Mouse (Mus musculus): Measurements from ENCODE around the gene Med10. TPM values are rescaled to one million over a fixed set of nuclear protein-coding genes. Genes with fewer than 3 reads are reported as not detected.

The Med10 gene
- 10 to 100 TPM; 19.7 to 22.9 TPM for total RNA-seq (2021)
- polyA plus RNA-seq (2012; rRNA removed): 19.3 and 19.7 TPM in 2 replicates
- long read RNA-seq, transcript Med10-201 (4 exons, 913 nt): major isoform, 19 of 20 reads
- long read RNA-seq, partial matches to known transcripts: 0 of 20 reads
- long read RNA-seq, other reads (novel, unspliced or antisense): 1 of 20 reads

DNA sequence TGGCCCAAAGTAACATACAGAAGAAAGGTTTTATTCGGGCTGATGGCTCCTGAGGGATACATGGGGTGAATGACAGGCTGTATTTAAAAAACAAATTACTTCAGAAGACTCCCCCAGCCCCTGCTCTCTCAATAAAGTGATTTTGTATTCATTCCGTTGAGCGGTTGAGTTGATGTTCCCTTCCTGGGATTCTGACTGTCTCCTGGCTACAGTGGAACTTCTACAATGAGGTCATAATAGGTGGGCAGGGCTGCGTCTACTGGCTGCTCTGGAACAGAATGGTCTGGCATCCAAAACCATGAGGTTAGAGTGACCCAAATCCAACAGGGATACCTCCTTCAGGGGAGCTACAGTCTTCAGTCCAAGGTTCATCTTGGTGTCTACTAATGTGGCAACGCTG is at the start of gene Med10:
Med10 (plus strand) TSS at position 301 of the 400 bp plus-strand sequence.
- Histone ChIP-seq H3K79me2 (replicated peaks; ENCODE audit: control insufficient read depth, insufficient read depth, low read length) (no peaks in the 10 kb centered on the region), H3K9ac (ENCODE audit: low read depth, low read length) (no peak within 1 kb of the TSS), H3K27me3 (ENCODE audit: control insufficient read depth, insufficient read depth, low read length) (no peaks in the 10 kb centered on the region), H3K27ac (no peak within 1 kb of the TSS), H3K4me1 (ENCODE audit: control insufficient read depth, insufficient read depth, low read length) (no peaks in the 10 kb centered on the region), H3K36me3 (ENCODE audit: control insufficient read depth, insufficient read depth, low read length) (no peaks in the 10 kb centered on the region), H3K4me3 (no peak within 1 kb of the TSS)
- intact Hi-C loops (cut with DNase I): no loop called here
- 74% methylated on average over 5 of the region's 5 CpGs for WGBS
- TF ChIP-seq EP300 (IDR thresholded peaks at IDR 0.05; ENCODE audit: insufficient read depth, low read depth, low read length): no peak
- TF ChIP-seq POLR2A (IDR thresholded peaks at IDR 0.05; ENCODE audit: insufficient read depth, low read depth, low read length): no peak
- no peak for TF ChIP-seq CTCF (IDR thresholded peaks at IDR 0.05)
- DNase-seq: no peak

DNA sequence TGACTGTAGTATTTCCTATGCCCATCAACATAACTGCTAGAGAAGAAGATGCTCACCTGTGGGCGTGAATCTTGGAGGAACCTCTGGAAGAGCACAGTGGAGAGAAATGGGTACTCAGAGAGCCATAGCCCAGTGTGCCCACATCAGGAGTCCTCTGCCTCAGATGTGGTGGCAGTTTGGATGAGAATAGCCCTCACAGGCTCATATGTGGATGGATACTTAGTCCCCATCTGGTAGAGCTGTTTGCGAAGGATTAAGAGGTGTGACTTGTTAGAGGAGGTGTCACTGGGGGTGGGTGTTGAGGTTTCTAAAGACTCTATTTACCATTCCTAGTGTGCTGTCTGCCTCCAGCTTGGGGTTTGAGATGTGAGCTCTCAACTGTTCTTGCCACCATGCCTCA is 49.3 kb upstream of the Med10 start:
- no peaks in the 10 kb centered on the region; the same call in 1 of the 2 replicates for H3K4me1 ChIP-seq (ENCODE audit: control insufficient read depth, insufficient read depth, low read length)
- H3K27me3 ChIP-seq (ENCODE audit: control insufficient read depth, insufficient read depth, low read length): no peaks in the 10 kb centered on the region
- H3K4me3 ChIP-seq: no peak overlapping the region
- no peak overlapping the region for H3K9ac ChIP-seq (ENCODE audit: low read depth, low read length)
- H3K36me3 ChIP-seq (ENCODE audit: control insufficient read depth, insufficient read depth, low read length): no peaks in the 10 kb centered on the region
- no peak overlapping the region for H3K27ac ChIP-seq
- intact Hi-C loops (cut with DNase I): no loop called here
- TF ChIP-seq POLR2A (IDR thresholded peaks at IDR 0.05; ENCODE audit: insufficient read depth, low read depth, low read length): no peak
- TF ChIP-seq EP300 (IDR thresholded peaks at IDR 0.05; ENCODE audit: insufficient read depth, low read depth, low read length): no peak
- TF ChIP-seq CTCF (IDR thresholded peaks at IDR 0.05): no peak
- no peak for DNase-seq
- 64% methylated on average over 2 of the region's 2 CpGs for WGBS
- no peaks in the 10 kb centered on the region for H3K79me2 ChIP-seq (replicated peaks; ENCODE audit: control insufficient read depth, insufficient read depth, low read length)

- intact Hi-C loops (cut with DNase I): no loop called here
- no peak for TF ChIP-seq CTCF (IDR thresholded peaks at IDR 0.05)
- no peak for TF ChIP-seq POLR2A (IDR thresholded peaks at IDR 0.05; ENCODE audit: insufficient read depth, low read depth, low read length)
- no peak for TF ChIP-seq EP300 (IDR thresholded peaks at IDR 0.05; ENCODE audit: insufficient read depth, low read depth, low read length)
- no peaks in the 10 kb centered on the region for H3K4me1 ChIP-seq (ENCODE audit: control insufficient read depth, insufficient read depth, low read length)
Observed at GRCm38 (mm10) chr13:69758979-69759378, 43.2 kb upstream of the Med10 start.

DNA sequence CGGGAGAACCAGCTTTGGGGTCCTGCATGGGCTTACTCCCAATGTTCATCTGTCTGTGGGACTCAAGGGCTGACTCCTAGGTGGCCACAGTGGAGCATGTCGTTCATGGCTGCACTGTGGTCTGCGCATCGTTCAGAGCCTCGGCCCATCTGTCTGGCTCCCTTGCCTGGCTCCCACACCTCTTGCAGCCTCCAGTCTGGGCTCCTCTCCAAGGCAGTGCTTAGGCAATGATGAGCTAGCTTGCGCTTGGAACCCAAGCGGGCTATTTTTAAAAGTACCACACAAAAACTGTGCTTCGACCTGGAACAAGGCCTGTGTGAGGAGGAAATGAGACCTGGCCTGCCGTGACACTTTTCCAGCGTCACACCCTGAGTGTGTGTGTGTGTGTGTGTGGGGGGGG is 40.8 kb upstream of the Med10 start:
- Histone ChIP-seq H3K36me3 (ENCODE audit: control insufficient read depth, insufficient read depth, low read length) (no peaks in the 10 kb centered on the region), H3K9ac (ENCODE audit: low read depth, low read length) (no peak overlapping the region), H3K4me3 (no peak overlapping the region), H3K27me3 (ENCODE audit: control insufficient read depth, insufficient read depth, low read length) (no peaks in the 10 kb centered on the region), H3K4me1 (ENCODE audit: control insufficient read depth, insufficient read depth, low read length) (no peaks in the 10 kb centered on the region), H3K79me2 (replicated peaks; ENCODE audit: control insufficient read depth, insufficient read depth, low read length) (no peaks in the 10 kb centered on the region), H3K27ac (no peak overlapping the region)
- intact Hi-C loops (cut with DNase I): no loop called here
- 39% methylated on average over 10 of the region's 10 CpGs for WGBS
- DNase-seq: peak; percentile 51 to 77
- TF ChIP-seq POLR2A (IDR thresholded peaks at IDR 0.05; ENCODE audit: insufficient read depth, low read depth, low read length) (no peak), CTCF (IDR thresholded peaks at IDR 0.05) (no peak), EP300 (IDR thresholded peaks at IDR 0.05; ENCODE audit: insufficient read depth, low read depth, low read length) (0 out of 2 replicates have a peak, but pooled peaks have one; percentile 9)

More at GRCm38 (mm10) chr13:69758979-69759378, 43.2 kb upstream of the Med10 start:
- Histone ChIP-seq H3K27me3 (ENCODE audit: control insufficient read depth, insufficient read depth, low read length) (no peaks in the 10 kb centered on the region), H3K79me2 (replicated peaks; ENCODE audit: control insufficient read depth, insufficient read depth, low read length) (no peaks in the 10 kb centered on the region), H3K27ac (no peak overlapping the region), H3K9ac (ENCODE audit: low read depth, low read length) (no peak overlapping the region), H3K36me3 (ENCODE audit: control insufficient read depth, insufficient read depth, low read length) (no peaks in the 10 kb centered on the region), H3K4me3 (no peak overlapping the region)
- no peak for DNase-seq
- WGBS: 47% methylated on average over 6 of the region's 6 CpGs

- WGBS: 82% methylated on average over 9 of the region's 9 CpGs
- Histone ChIP-seq H3K36me3 (ENCODE audit: control insufficient read depth, insufficient read depth, low read length) (no peaks in the 10 kb centered on the region), H3K4me1 (ENCODE audit: control insufficient read depth, insufficient read depth, low read length) (no peaks in the 10 kb centered on the region), H3K27me3 (ENCODE audit: control insufficient read depth, insufficient read depth, low read length) (no peaks in the 10 kb centered on the region), H3K4me3 (no peak overlapping the region), H3K79me2 (replicated peaks; ENCODE audit: control insufficient read depth, insufficient read depth, low read length) (no peaks in the 10 kb centered on the region), H3K9ac (ENCODE audit: low read depth, low read length) (no peak overlapping the region), H3K27ac (no peak overlapping the region)
- TF ChIP-seq CTCF (IDR thresholded peaks at IDR 0.05) (no peak), POLR2A (IDR thresholded peaks at IDR 0.05; ENCODE audit: insufficient read depth, low read depth, low read length) (no peak), EP300 (IDR thresholded peaks at IDR 0.05; ENCODE audit: insufficient read depth, low read depth, low read length) (no peak)
- intact Hi-C loops (cut with DNase I): no loop called here
- DNase-seq: no peak
Observed at GRCm38 (mm10) chr13:69764646-69765045, 37.5 kb upstream of the Med10 start.

GRCm38 (mm10) chr13:69768152-69768551 is 34.0 kb upstream of the Med10 start:
- no peak overlapping the region for H3K4me3 ChIP-seq
- intact Hi-C loops (cut with DNase I): no loop called here
- H3K79me2 ChIP-seq (replicated peaks; ENCODE audit: control insufficient read depth, insufficient read depth, low read length): no peaks in the 10 kb centered on the region
- H3K36me3 ChIP-seq (ENCODE audit: control insufficient read depth, insufficient read depth, low read length): no peaks in the 10 kb centered on the region
- H3K4me1 ChIP-seq (ENCODE audit: control insufficient read depth, insufficient read depth, low read length): no peaks in the 10 kb centered on the region
- no peak overlapping the region for H3K9ac ChIP-seq (ENCODE audit: low read depth, low read length)
- no peaks in the 10 kb centered on the region for H3K27me3 ChIP-seq (ENCODE audit: control insufficient read depth, insufficient read depth, low read length)
- no peak overlapping the region for H3K27ac ChIP-seq
- WGBS: 83% methylated on average over 10 of the region's 10 CpGs
- no peak for DNase-seq
- TF ChIP-seq EP300 (IDR thresholded peaks at IDR 0.05; ENCODE audit: insufficient read depth, low read depth, low read length) (no peak), POLR2A (IDR thresholded peaks at IDR 0.05; ENCODE audit: insufficient read depth, low read depth, low read length) (no peak)
